Mouse (Mus musculus): Measurements from ENCODE around the gene Rnf40. TPM values are rescaled to one million over a fixed set of nuclear protein-coding genes. Genes with fewer than 3 reads are reported as not detected.
"Not testable (repeated sequence)": the region's sequence is repeated elsewhere in the genome, so short reads cannot be mapped to it uniquely, and the experiment has no call there.

Rnf40 gene
- polyA plus RNA-seq, 1 experiment from 2014 or later = 50.3 TPM

- H3K27me3 ChIP-seq (ENCODE audit: control insufficient read depth, insufficient read depth, low read depth, low read length) = no peaks in the 10 kb centered on the region
- H3K4me3 ChIP-seq (ENCODE audit: low read depth, low read length) = no peak overlapping the region
- H3K9ac ChIP-seq (ENCODE audit: low read depth, low read length) = no peak overlapping the region
- H3K27ac ChIP-seq (ENCODE audit: low read length) = no peak overlapping the region
- no peak for ATAC-seq
- H3K4me2 ChIP-seq (ENCODE audit: low read length) = no peak overlapping the region
- no peaks in the 10 kb centered on the region for H3K36me3 ChIP-seq (ENCODE audit: control insufficient read depth, insufficient read depth, low read length)
- no peaks in the 10 kb centered on the region for H3K9me3 ChIP-seq (replicated peaks; ENCODE audit: control insufficient read depth, low read length, poor library complexity, severe bottlenecking)
- H3K4me1 ChIP-seq (ENCODE audit: control insufficient read depth, insufficient read depth, low read length) = no peaks in the 10 kb centered on the region
- WGBS = 85% methylated on average over 5 of the region's 5 CpGs
These were observed 40.1 kb downstream of the Rnf40 start for GRCm38 (mm10) chr7:127628646-127629045.

- Histone ChIP-seq H3K4me2 (ENCODE audit: low read length) (no peak overlapping the region), H3K9ac (ENCODE audit: low read depth, low read length) (no peak overlapping the region), H3K27me3 (ENCODE audit: control insufficient read depth, insufficient read depth, low read depth, low read length) (no peaks in the 10 kb centered on the region), H3K4me3 (ENCODE audit: low read depth, low read length) (no peak overlapping the region), H3K9me3 (replicated peaks; ENCODE audit: control insufficient read depth, low read length, poor library complexity, severe bottlenecking) (no peaks in the 10 kb centered on the region), H3K4me1 (ENCODE audit: control insufficient read depth, insufficient read depth, low read length) (no peaks in the 10 kb centered on the region), H3K27ac (ENCODE audit: low read length) (no peak overlapping the region), H3K36me3 (ENCODE audit: control insufficient read depth, insufficient read depth, low read length) (no peaks in the 10 kb centered on the region)
- WGBS = 58% methylated on average over 4 of the region's 4 CpGs
- ATAC-seq = no peak
These were observed 42.8 kb downstream of the Rnf40 start for GRCm38 (mm10) chr7:127631416-127631815.

- H3K4me2 ChIP-seq (ENCODE audit: low read length) = peak overlapping the region; percentile 79
- WGBS = 0% methylated on average over 27 of the region's 27 CpGs
- peak overlapping the region; percentile 82 for H3K9ac ChIP-seq (ENCODE audit: low read depth, low read length)
- H3K9me3 ChIP-seq (replicated peaks; ENCODE audit: control insufficient read depth, low read length, poor library complexity, severe bottlenecking) = no peaks in the 10 kb centered on the region
- no peaks in the 10 kb centered on the region for H3K36me3 ChIP-seq (ENCODE audit: control insufficient read depth, insufficient read depth, low read length)
- no peaks in the 10 kb centered on the region for H3K27me3 ChIP-seq (ENCODE audit: control insufficient read depth, insufficient read depth, low read depth, low read length)
- peak overlapping the region; percentile 47 for H3K27ac ChIP-seq (ENCODE audit: low read length)
- peaks cover 6% of the 10 kb centered on the region for H3K4me1 ChIP-seq (ENCODE audit: control insufficient read depth, insufficient read depth, low read length)
- ATAC-seq = peak; percentile 78; the same call in 1 of the 2 replicates
- peak overlapping the region; percentile 64 for H3K4me3 ChIP-seq (ENCODE audit: low read depth, low read length)
These were observed 48.4 kb downstream of the Rnf40 start for GRCm38 (mm10) chr7:127636963-127637362.

GRCm38 (mm10) chr7:127641260-127641659 is 52.7 kb downstream of the Rnf40 start:
- H3K9me3 ChIP-seq (replicated peaks; ENCODE audit: control insufficient read depth, low read length, poor library complexity, severe bottlenecking) = no peaks in the 10 kb centered on the region
- H3K27ac ChIP-seq (ENCODE audit: low read length) = no peak overlapping the region
- H3K9ac ChIP-seq (ENCODE audit: low read depth, low read length) = no peak overlapping the region
- no peak overlapping the region for H3K4me2 ChIP-seq (ENCODE audit: low read length)
- H3K27me3 ChIP-seq (ENCODE audit: control insufficient read depth, insufficient read depth, low read depth, low read length) = no peaks in the 10 kb centered on the region
- no peak overlapping the region for H3K4me3 ChIP-seq (ENCODE audit: low read depth, low read length)
- H3K4me1 ChIP-seq (ENCODE audit: control insufficient read depth, insufficient read depth, low read length) = peaks cover 6% of the 10 kb centered on the region
- ATAC-seq = no peak
- H3K36me3 ChIP-seq (ENCODE audit: control insufficient read depth, insufficient read depth, low read length) = no peaks in the 10 kb centered on the region
- 58% methylated on average over 4 of the region's 4 CpGs for WGBS

GRCm38 (mm10) chr7:127642254-127642653 is 53.7 kb downstream of the Rnf40 start:
- Histone ChIP-seq H3K4me1 (ENCODE audit: control insufficient read depth, insufficient read depth, low read length) (peaks cover 4% of the 10 kb centered on the region; the same call in 1 of the 2 replicates), H3K9ac (ENCODE audit: low read depth, low read length) (no peak overlapping the region), H3K9me3 (replicated peaks; ENCODE audit: control insufficient read depth, low read length, poor library complexity, severe bottlenecking) (no peaks in the 10 kb centered on the region), H3K4me2 (ENCODE audit: low read length) (no peak overlapping the region), H3K36me3 (ENCODE audit: control insufficient read depth, insufficient read depth, low read length) (no peaks in the 10 kb centered on the region), H3K27me3 (ENCODE audit: control insufficient read depth, insufficient read depth, low read depth, low read length) (no peaks in the 10 kb centered on the region), H3K27ac (ENCODE audit: low read length) (no peak overlapping the region), H3K4me3 (ENCODE audit: low read depth, low read length) (no peak overlapping the region)
- 66% methylated on average over 4 of the region's 4 CpGs for WGBS
- no peak for ATAC-seq

GRCm38 (mm10) chr7:127646363-127646762 is 57.8 kb downstream of the Rnf40 start:
- H3K27me3 ChIP-seq (ENCODE audit: control insufficient read depth, insufficient read depth, low read depth, low read length) = no peaks in the 10 kb centered on the region
- H3K4me3 ChIP-seq (ENCODE audit: low read depth, low read length) = no peak overlapping the region
- 94% methylated on average over 4 of the region's 4 CpGs for WGBS
- H3K4me2 ChIP-seq (ENCODE audit: low read length) = no peak overlapping the region
- no peak overlapping the region for H3K9ac ChIP-seq (ENCODE audit: low read depth, low read length)
- no peak for ATAC-seq
- no peak overlapping the region for H3K27ac ChIP-seq (ENCODE audit: low read length)
- no peaks in the 10 kb centered on the region for H3K4me1 ChIP-seq (ENCODE audit: control insufficient read depth, insufficient read depth, low read length)
- no peaks in the 10 kb centered on the region for H3K36me3 ChIP-seq (ENCODE audit: control insufficient read depth, insufficient read depth, low read length)
- H3K9me3 ChIP-seq (replicated peaks; ENCODE audit: control insufficient read depth, low read length, poor library complexity, severe bottlenecking) = no peaks in the 10 kb centered on the region

- not testable (repeated sequence) for H3K36me3 ChIP-seq (ENCODE audit: control insufficient read depth, insufficient read depth, low read length); H3K9me3 ChIP-seq (replicated peaks; ENCODE audit: control insufficient read depth, low read length, poor library complexity, severe bottlenecking); H3K4me2 ChIP-seq (ENCODE audit: low read length); H3K4me3 ChIP-seq (ENCODE audit: low read depth, low read length); H3K27ac ChIP-seq (ENCODE audit: low read length); ATAC-seq; H3K9ac ChIP-seq (ENCODE audit: low read depth, low read length); H3K27me3 ChIP-seq (ENCODE audit: control insufficient read depth, insufficient read depth, low read depth, low read length); H3K4me1 ChIP-seq (ENCODE audit: control insufficient read depth, insufficient read depth, low read length)
- 90% methylated on average over 7 of the region's 7 CpGs for WGBS
These were observed 59.0 kb downstream of the Rnf40 start for GRCm38 (mm10) chr7:127647576-127647975.

GRCm38 (mm10) chr7:127648516-127649201 is 60.1 kb downstream of the Rnf40 start:
- no peak overlapping the region for H3K9ac ChIP-seq (ENCODE audit: low read depth, low read length)
- H3K4me1 ChIP-seq (ENCODE audit: control insufficient read depth, insufficient read depth, low read length) = peaks cover 2% of the 10 kb centered on the region; the same call in 1 of the 2 replicates
- H3K4me2 ChIP-seq (ENCODE audit: low read length) = no peak overlapping the region
- no peak overlapping the region for H3K27ac ChIP-seq (ENCODE audit: low read length)
- H3K36me3 ChIP-seq (ENCODE audit: control insufficient read depth, insufficient read depth, low read length) = no peaks in the 10 kb centered on the region
- H3K9me3 ChIP-seq (replicated peaks; ENCODE audit: control insufficient read depth, low read length, poor library complexity, severe bottlenecking) = no peaks in the 10 kb centered on the region
- ATAC-seq = no peak
- no peak overlapping the region for H3K4me3 ChIP-seq (ENCODE audit: low read depth, low read length)
- no peaks in the 10 kb centered on the region for H3K27me3 ChIP-seq (ENCODE audit: control insufficient read depth, insufficient read depth, low read depth, low read length)
- WGBS = 82% methylated on average over 4 of the region's 4 CpGs

GRCm38 (mm10) chr7:127649206-127649605 is 60.6 kb downstream of the Rnf40 start:
- 89% methylated on average over 6 of the region's 6 CpGs for WGBS
- no peaks in the 10 kb centered on the region for H3K9me3 ChIP-seq (replicated peaks; ENCODE audit: control insufficient read depth, low read length, poor library complexity, severe bottlenecking)
- no peak for ATAC-seq
- H3K4me1 ChIP-seq (ENCODE audit: control insufficient read depth, insufficient read depth, low read length) = peaks cover 2% of the 10 kb centered on the region; the same call in 1 of the 2 replicates
- no peak overlapping the region for H3K27ac ChIP-seq (ENCODE audit: low read length)
- no peak overlapping the region for H3K4me2 ChIP-seq (ENCODE audit: low read length)
- no peak overlapping the region for H3K4me3 ChIP-seq (ENCODE audit: low read depth, low read length)
- H3K9ac ChIP-seq (ENCODE audit: low read depth, low read length) = no peak overlapping the region
- no peaks in the 10 kb centered on the region for H3K27me3 ChIP-seq (ENCODE audit: control insufficient read depth, insufficient read depth, low read depth, low read length)
- no peaks in the 10 kb centered on the region for H3K36me3 ChIP-seq (ENCODE audit: control insufficient read depth, insufficient read depth, low read length)

Measured in midbrain, embryonic 16.5 days (tissue).